Mouse (Mus musculus) T-cell, adult 2 months (primary cell): ENCODE results near the gene Pi16.

ENCODE experiments used
- DNase-seq: peaks from one replicate; pipeline ENCODE4 v3.0.0; 2022; ENCODE audit warnings: low spot score

Gene Pi16

DNA sequence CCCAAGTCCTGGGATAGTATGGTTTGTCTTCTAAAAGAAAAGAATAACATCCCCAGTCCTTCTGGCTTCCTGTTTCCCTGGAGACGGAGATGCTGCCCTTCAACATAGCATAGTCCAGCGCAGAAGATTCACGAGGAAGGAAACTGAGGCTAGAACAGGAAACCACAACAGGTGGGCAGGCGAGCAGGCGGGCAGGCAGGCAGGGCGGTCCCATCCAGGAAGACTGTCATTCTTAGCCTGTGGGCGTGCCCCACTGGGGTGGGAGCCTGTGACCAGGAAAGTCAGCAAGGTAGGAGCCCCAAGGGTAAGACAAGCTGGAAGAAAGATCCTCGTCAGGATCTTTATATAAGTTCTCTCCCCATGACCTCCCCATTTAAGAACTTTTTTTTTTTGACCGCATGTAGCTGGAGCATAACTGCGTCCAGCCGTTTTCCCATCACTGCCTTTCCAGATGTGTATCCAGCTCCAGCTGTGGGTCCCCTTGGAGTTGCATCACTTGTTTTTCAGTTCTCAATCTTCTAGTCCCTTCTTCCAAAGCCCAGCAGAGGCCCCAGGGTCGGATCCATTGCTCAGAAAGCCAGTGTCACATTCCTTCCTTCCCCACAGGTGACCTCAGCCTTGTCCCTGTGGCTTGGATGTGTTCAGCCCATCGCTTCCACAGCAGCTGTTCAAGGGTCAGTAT lies 13.0 kb upstream of the Pi16 start:
- peak; percentile 28 for DNase-seq

DNA sequence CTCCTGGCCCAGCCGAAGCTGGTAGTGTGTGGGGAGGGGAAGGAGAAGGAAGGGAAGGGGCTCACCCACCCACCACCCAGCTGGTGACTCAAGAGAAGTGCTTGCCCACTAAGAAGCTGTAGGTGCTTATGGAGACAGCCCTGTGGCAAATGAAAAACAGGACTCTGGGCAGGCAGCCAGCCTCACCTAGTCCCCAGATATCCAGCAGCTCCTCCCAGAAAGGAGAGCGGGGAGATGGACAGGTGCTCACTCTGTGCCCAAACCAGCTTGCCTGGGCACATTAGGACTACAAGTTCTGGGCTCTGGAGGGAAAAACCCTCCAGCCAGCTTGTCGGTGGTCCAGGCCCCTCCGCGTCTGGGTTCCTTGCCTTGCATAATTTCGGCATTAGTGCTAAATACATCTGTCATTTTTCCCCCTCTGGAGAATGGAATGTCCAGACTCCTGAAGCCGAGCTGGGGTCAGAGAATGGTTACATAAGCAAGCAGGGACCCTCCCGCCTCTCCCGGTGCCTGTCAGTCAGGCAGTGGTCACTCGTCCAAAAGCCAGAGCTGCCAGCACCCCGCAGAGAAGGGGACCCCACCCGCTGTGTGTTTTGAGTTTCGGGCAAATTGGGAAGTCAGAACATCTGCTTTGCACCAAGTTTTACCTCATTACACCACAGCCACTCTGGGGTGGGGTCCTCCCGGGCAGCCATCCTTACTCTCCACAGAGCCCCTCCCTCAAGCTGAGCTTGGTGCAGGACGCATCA lies 12.2 kb upstream of the Pi16 start:
- no peak for DNase-seq

GRCm38 (mm10) chr17:29305871-29306270 lies 11.6 kb upstream of the Pi16 start:
- no peak for DNase-seq

DNA sequence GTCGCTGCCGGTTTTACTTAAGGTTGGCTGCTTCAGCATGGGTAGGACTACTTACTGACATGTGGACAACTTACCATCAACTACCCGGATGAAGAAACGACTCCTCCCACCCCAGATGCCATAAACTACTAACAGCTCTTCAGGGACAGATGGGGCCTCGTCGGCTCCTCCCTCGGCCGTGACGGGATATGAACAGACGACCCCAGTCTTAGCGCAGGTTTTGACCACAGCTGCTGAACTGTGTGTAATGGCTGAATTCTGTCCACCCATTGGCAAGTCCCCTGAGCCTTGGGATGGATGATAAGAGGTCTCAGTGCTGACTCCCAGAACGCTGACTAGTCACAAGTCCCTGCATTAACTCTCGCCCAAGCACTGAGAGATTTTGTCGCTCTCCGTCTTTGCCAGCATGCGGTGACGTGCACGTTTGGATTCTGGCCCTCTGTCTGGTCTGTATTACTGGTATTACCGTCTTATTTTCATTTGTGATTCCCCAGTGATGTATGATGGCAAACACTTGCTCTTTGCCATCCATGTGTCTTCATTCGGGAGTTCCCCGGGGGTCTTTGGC lies 7.3 kb upstream of the Pi16 start:
- DNase-seq, result no peak

DNA sequence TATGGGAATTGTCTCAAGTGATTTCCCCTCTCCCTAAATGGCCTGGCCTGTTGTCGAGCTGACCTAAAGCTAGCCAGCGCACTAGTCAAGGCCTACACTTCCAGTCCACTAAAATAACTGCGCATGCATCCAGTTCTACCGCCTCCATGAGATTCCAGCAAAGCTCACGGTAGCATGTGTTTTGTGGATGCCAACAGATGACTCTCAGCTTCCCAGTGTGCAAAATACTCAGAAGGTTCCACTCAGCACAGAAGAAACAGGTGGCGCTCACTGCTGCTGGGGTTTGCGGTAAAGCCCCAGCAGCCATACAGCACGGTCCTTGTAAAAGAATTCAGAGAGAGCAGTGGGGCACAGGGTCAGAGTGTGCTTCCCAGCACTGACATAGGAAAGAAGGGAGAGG lies 5.9 kb upstream of the Pi16 start:
- DNase-seq, result no peak

DNA sequence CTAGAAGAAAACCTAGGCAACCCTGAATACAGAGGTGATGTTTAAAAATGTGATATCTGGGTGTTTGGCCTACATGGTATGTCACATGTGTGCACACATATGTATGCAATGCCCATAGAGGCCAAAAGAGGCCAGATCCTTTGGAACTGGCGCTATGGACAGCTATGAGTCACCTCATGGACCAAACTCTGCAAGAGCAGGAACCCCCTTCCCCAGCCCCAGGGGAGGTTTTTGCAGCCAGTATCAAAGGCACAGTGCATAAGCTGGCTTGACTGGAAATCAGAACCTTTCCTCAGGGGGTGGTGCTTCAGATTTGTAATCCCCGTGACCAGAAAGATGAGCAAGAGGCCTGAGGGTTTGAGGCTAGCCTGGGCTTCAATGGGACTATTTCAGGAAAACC lies 5.4 kb upstream of the Pi16 start:
- no peak for DNase-seq

DNA sequence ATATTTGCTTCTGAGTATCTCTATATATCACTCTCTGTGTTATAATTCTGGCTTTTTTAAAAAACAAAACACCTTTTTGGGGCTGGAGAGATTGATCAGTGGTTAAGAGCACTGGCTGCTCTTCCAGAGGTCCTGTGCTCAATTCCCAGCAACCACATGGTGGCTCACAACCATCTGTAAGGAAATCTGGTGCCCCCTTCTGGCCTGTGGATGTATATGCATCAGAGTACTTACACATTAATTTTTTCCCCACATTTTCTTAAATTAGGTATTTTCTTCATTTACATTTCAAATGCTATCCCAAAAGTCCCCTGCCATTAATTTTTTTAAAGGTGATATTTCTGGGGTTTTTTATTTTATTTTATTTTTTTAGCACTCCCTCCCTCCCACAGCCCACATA lies 4.2 kb upstream of the Pi16 start:
- DNase-seq, result no peak

DNA sequence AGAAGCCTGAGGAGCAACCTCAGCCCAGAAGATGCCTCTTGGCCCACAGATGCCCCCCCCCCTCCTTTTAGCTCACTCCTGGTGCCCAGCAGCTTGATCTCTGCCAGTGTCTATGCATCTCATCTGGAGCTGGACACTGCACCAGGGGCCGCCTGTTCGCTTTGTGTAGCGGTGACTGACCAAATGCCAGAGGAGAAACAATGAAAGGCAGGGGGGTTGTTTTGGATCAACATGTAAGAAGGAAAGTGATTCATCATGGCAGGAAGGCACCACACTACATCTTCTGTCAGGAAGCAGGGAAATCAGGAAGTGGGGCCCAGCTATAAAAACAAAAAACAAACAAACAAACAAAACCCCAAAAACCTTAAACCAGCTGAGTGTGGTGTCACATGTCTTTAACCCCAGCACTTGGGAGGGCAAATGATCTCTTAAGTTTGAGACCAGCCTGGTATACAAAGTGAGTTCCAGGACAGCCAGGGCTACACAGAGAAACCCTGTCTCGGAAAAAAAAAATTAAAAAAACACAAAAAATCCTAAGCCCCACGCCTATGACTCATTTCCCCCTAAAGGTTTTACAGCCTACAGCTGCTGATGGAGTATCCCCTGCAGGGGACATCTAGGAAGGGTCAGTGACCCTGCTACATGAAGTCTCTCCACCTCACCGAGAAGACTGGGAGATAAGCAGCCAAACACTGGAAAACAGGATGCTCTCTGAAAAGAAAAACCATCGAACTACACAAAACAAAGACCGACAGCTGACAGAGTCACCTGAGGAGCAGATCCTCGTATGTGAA lies 1.6 kb upstream of the Pi16 start:
- DNase-seq, result no peak

- DNase-seq, result no peak
Observed at GRCm38 (mm10) chr17:29316891-29317290, 589 bp upstream of the Pi16 start.

GRCm38 (mm10) chr17:29318731-29319250 lies 1.3 kb downstream of the Pi16 start:
- no peak for DNase-seq

DNA sequence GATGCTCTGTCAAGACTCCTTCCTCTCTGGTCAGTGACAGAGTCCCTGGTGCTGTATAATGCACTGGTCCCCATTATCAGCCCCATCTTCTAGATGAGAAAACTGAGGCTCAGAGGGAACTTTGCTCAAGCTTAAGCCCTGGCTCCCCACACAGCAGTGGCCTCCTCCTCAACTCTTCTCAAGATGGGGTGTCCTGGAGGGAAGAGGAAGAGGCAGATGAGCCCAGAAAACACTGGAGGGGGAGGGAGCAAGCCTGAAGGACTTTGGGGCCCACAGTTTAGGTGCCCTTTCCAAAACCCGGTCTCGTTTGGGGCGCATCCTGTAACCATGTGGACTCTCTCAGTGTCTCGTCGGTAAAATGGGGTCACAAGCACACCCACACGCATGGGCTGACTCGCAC lies 2.0 kb downstream of the Pi16 start:
- no peak for DNase-seq

- DNase-seq, result no peak
Observed at GRCm38 (mm10) chr17:29319881-29320639, 2.6 kb downstream of the Pi16 start.

DNA sequence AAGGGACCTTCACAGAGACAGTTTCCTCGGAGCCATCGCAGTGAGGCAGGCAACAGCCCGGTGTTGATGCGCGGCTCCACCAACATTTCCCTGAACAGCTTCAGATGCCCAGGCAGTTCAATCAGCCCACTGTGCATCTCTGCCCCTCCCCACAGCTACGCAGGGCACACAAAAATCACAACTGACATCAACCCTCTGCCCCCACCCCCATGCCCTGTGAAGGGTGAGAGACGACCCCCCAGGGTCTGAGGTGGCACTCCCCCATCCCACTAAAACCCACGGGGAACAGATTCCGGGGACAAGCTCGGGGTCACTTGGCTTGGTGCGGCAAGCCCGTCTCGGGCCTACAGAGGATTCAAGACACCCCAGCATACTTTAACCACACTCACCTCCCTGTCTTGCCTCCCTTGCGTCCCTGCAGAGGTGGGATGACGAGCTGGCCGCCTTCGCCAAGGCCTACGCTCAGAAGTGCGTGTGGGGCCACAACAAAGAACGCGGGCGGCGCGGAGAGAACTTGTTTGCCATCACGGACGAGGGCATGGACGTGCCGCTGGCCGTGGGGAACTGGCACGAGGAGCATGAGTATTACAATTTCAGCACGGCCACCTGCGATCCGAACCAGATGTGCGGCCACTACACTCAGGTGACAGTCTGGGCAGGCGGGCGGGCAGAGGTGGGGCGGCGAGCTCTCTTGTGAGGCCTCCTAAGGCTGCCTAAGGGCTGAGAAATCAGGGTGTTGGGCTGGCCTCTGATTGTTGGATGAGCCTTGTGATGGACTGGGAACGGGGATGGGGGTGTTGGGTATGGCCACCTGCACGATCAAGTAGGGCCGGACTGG lies 4.5 kb downstream of the Pi16 start:
- DNase-seq, result no peak

GRCm38 (mm10) chr17:29322603-29322962 lies 5.1 kb downstream of the Pi16 start:
- no peak for DNase-seq

- no peak for DNase-seq
Observed at GRCm38 (mm10) chr17:29323625-29324024, 6.1 kb downstream of the Pi16 start.

- DNase-seq, result no peak
Observed at GRCm38 (mm10) chr17:29325831-29326230, 8.4 kb downstream of the Pi16 start.

DNA sequence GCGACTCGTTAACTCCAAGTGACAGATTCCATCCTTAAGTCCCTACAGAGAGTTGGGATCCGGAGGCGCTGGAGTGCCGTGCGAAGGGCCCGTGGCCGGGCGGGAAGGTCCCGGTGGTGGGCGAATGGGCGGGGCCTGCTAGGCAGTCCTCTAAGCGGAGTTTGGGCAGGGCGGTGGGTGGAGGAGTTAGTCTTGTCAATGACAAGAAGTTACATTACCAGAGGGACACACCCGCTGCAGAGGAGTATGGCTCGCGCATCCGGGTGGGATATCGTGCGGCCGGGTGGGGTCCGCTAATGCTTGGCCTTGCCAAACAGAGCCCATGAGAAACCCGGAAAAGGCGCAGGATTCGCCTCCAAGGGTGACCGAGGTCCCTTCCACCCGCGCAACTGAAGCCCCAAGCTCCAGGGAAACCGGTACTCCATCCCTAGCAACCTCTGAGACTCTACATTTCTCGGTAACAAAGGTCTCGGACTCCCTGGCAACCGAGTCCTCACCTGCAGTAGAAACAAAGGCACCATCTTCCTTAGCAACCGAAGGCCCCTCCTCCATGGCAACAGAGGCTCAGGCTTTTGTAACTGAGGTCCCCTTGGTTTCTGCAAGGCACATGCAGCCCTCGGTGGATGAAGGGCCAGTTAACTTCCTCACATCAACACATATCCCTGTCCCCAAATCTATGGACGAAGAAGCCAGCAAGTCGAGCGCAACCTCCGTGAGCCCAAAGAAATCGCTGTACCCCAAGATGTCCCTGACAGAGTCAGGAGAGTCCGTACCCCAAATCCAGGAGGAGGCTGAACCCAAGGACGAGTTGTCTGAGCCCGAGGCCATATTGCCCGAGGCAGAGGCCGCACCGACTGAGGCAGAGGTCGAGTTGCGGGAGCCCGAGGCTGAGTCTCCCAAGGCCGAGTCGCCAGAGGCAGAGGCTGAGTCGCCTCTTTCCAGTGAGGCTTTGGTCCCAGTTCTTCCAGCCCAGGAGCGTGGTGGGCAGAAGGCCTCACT lies 9.3 kb downstream of the Pi16 start:
- DNase-seq, result no peak

- DNase-seq, result no peak
Observed at GRCm38 (mm10) chr17:29327691-29328090, 10.2 kb downstream of the Pi16 start.

GRCm38 (mm10) chr17:29330221-29330620 lies 12.7 kb downstream of the Pi16 start:
- DNase-seq, result no peak
